Mouse (Mus musculus): ENCODE data around the gene Xirp1. TPM values are rescaled to one million over a fixed set of nuclear protein-coding genes. Genes with fewer than 3 reads are reported as not detected.

The Xirp1 gene
- polyA plus RNA-seq, 1 experiment from 2014 or later: 0.13 TPM

DNA sequence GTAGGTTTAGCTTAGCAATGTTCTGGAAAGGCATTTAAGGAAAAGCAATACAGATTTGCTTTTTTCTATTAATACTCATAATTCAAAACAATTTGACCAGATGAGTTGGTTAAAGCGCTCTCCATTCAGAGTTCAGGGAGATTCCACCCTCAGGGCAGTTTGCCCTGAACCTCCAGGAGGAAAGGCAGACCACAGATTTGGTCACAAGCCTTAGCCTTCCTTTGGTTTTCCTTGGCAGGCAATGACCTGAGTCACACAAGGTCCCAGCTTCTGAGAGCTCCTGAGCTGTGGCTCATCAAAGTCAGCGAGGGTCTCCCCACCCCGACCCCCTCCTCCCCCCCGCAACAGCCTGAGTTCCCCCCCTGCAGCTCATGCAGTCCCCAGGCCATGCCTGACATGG is 40.9 kb upstream of the Xirp1 start:
- 59% methylated on average over 4 of the region's 4 CpGs for WGBS (ENCODE audit: insufficient replicate concordance)
- TF ChIP-seq CTCF (IDR thresholded peaks at IDR 0.05; ENCODE audit: low read depth) (no peak), EP300 (IDR thresholded peaks at IDR 0.05; ENCODE audit: low read depth) (no peak)

DNA sequence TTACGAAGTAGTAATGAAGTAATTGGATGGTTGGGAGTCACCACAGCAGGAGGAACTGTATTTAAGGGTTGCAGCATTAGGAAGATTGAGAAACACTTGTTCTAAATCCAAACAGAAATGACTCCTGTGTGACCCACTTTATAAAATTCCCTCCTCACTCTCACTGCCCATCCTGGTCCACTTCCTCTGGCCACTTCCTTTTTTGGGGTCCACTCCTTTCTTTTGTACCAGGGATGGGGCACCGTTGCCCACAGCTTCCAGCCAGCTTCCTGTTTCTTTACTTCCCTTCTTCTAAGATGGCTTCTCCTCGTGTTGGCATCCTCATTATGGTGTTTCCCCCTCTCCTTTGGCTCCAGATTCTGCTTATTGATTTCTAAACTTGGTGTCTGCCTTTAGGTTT is 35.3 kb upstream of the Xirp1 start:
- Histone ChIP-seq H3K9me3 (ENCODE audit: low read length) (no peaks in the 10 kb centered on the region), H3K4me1 (ENCODE audit: insufficient read depth) (peaks cover 5% of the 10 kb centered on the region; the same call in 1 of the 2 replicates), H3K27me3 (ENCODE audit: insufficient read depth, low read length) (no peaks in the 10 kb centered on the region), H3K4me2 (ENCODE audit: low read depth, low read length) (no peak overlapping the region), H3K36me3 (replicated peaks; ENCODE audit: insufficient read depth, low read length) (no peaks in the 10 kb centered on the region), H3K27ac (ENCODE audit: low read depth) (0 out of 2 replicates have a peak overlapping the region, but pooled peaks have one; percentile 44), H3K9ac (replicated peaks) (no peak overlapping the region), H3K4me3 (ENCODE audit: low read depth, low read length) (no peak overlapping the region)
- peak; percentile 49; the same call in 1 of the 2 replicates for ATAC-seq
- 37% methylated on average over 3 of the region's 3 CpGs for WGBS (ENCODE audit: insufficient replicate concordance)
- TF ChIP-seq CTCF (IDR thresholded peaks at IDR 0.05; ENCODE audit: low read depth) (no peak), EP300 (IDR thresholded peaks at IDR 0.05; ENCODE audit: low read depth) (no peak)
- DNase-seq: no peak

More for the DNA sequence above, 40.9 kb upstream of the Xirp1 start:
- Histone ChIP-seq H3K4me3 (ENCODE audit: low read depth, low read length) (no peak overlapping the region), H3K27me3 (ENCODE audit: insufficient read depth, low read length) (no peaks in the 10 kb centered on the region), H3K9me3 (ENCODE audit: low read length) (no peaks in the 10 kb centered on the region), H3K4me2 (ENCODE audit: low read depth, low read length) (no peak overlapping the region), H3K27ac (ENCODE audit: low read depth) (no peak overlapping the region), H3K4me1 (ENCODE audit: insufficient read depth) (peaks cover 3% of the 10 kb centered on the region; the same call in 1 of the 2 replicates), H3K9ac (replicated peaks) (no peak overlapping the region), H3K36me3 (replicated peaks; ENCODE audit: insufficient read depth, low read length) (no peaks in the 10 kb centered on the region)
- DNase-seq (no peak), ATAC-seq (no peak)

DNA sequence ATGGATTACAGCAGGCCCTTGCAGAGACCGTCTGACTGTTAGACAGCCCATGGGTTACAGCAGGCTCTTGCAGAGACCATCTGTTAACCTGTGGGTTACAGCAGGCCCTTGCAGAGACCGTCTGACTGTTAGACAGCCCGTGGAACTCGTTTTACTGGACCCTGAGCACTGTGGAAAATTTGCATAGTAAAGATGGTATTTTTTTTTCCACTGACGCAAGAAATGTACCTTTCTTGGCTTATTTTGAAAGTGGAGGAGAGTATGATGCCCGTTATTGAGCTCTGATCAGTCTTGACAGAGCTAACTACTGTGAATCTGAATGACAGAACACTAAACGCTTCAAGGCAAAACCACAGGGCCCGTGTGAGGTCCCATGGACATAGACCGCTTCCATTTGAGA is 32.8 kb upstream of the Xirp1 start:
- DNase-seq (no peak), ATAC-seq (no peak)
- no peak overlapping the region for H3K4me3 ChIP-seq (ENCODE audit: low read depth, low read length)
- H3K4me2 ChIP-seq (ENCODE audit: low read depth, low read length): no peak overlapping the region
- H3K27me3 ChIP-seq (ENCODE audit: insufficient read depth, low read length): no peaks in the 10 kb centered on the region
- no peak for TF ChIP-seq CTCF (IDR thresholded peaks at IDR 0.05; ENCODE audit: low read depth)
- no peak for TF ChIP-seq EP300 (IDR thresholded peaks at IDR 0.05; ENCODE audit: low read depth)
- no peaks in the 10 kb centered on the region for H3K9me3 ChIP-seq (ENCODE audit: low read length)
- 65% methylated on average over 9 of the region's 9 CpGs for WGBS (ENCODE audit: insufficient replicate concordance)
- no peaks in the 10 kb centered on the region; the same call in 1 of the 2 replicates for H3K36me3 ChIP-seq (replicated peaks; ENCODE audit: insufficient read depth, low read length)
- H3K4me1 ChIP-seq (ENCODE audit: insufficient read depth): peaks cover 5% of the 10 kb centered on the region; the same call in 1 of the 2 replicates
- no peak overlapping the region for H3K9ac ChIP-seq (replicated peaks)
- no peak overlapping the region for H3K27ac ChIP-seq (ENCODE audit: low read depth)

DNA sequence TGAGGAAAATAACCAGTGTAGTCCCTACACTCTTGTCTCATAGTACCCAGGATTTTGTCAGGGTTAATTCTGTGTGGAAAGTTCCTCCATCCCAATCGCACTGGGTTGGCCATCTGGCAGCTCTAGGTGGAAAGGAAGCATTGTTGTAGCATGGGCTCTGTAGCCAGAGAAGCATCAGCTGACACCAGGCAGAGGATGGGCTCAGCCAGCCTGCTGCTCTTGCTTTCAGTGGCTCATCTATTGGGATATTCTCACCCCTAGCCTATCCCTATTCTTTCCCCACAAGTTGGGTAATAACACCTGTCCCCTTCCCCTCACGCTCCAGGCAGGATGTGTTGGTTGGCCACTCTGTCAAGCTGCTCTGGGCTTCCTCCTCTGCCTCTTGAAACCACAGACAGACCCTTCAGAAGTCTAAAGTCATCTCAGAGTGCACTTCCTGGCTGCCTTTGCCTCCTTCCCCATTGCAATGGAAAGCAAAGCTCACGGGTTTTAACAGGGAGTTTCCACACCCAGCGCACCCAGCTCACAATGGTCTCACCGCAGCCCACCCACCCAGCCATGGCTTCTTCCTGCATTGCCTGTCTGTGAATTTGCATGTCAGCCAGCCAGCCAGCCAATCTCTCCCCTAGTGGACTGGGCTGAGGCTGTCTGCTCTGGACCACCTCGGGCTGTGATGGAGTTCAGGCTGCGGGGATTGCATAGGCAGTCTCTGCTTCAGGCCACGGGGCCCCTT is 31.3 kb upstream of the Xirp1 start:
- peak overlapping the region; percentile 55; the same call in 1 of the 2 replicates for H3K27ac ChIP-seq (ENCODE audit: low read depth)
- H3K27me3 ChIP-seq (ENCODE audit: insufficient read depth, low read length): no peaks in the 10 kb centered on the region
- TF ChIP-seq EP300 (IDR thresholded peaks at IDR 0.05; ENCODE audit: low read depth) (no peak), CTCF (IDR thresholded peaks at IDR 0.05; ENCODE audit: low read depth) (no peak)
- H3K36me3 ChIP-seq (replicated peaks; ENCODE audit: insufficient read depth, low read length): no peaks in the 10 kb centered on the region; the same call in 1 of the 2 replicates
- 0 out of 2 replicates have a peak overlapping the region, but pooled peaks have one; percentile 24 for H3K4me2 ChIP-seq (ENCODE audit: low read depth, low read length)
- H3K9me3 ChIP-seq (ENCODE audit: low read length): no peaks in the 10 kb centered on the region
- peak; percentile 38 for DNase-seq
- ATAC-seq: peak; percentile 36; the same call in 1 of the 2 replicates
- peaks cover 5% of the 10 kb centered on the region; the same call in 1 of the 2 replicates for H3K4me1 ChIP-seq (ENCODE audit: insufficient read depth)
- WGBS (ENCODE audit: insufficient replicate concordance): 23% methylated on average over 8 of the region's 8 CpGs
- H3K9ac ChIP-seq (replicated peaks): no peak overlapping the region
- H3K4me3 ChIP-seq (ENCODE audit: low read depth, low read length): no peak overlapping the region

DNA sequence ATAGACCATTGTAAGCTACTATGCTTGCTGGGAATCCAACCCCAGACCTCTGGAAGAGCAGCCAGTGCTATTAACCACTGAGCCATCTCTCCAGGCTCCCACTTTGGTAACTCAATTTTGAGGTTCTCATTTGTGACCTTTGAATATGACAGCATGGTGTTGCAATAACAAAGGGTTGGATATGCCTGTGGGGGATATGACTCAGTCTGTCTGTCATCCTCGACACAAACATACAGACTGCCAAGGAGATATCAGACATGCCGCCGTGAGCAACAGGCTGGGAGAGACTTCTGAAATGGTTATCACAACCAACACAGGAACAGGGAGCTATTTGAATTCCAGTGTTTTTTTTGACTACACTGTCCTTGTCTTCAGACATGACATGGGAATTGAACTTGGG is 26.0 kb upstream of the Xirp1 start:
- no peak overlapping the region for H3K4me2 ChIP-seq (ENCODE audit: low read depth, low read length)
- H3K9me3 ChIP-seq (ENCODE audit: low read length): no peaks in the 10 kb centered on the region
- H3K4me3 ChIP-seq (ENCODE audit: low read depth, low read length): no peak overlapping the region
- H3K27me3 ChIP-seq (ENCODE audit: insufficient read depth, low read length): no peaks in the 10 kb centered on the region
- H3K9ac ChIP-seq (replicated peaks): no peak overlapping the region
- ATAC-seq (peak; percentile 70; the same call in 1 of the 2 replicates), DNase-seq (no peak)
- 26% methylated on average over 3 of the region's 3 CpGs for WGBS (ENCODE audit: insufficient replicate concordance)
- no peak overlapping the region for H3K27ac ChIP-seq (ENCODE audit: low read depth)
- no peaks in the 10 kb centered on the region; the same call in 1 of the 2 replicates for H3K36me3 ChIP-seq (replicated peaks; ENCODE audit: insufficient read depth, low read length)
- peaks cover 11% of the 10 kb centered on the region for H3K4me1 ChIP-seq (ENCODE audit: insufficient read depth)
- TF ChIP-seq CTCF (IDR thresholded peaks at IDR 0.05; ENCODE audit: low read depth) (no peak), EP300 (IDR thresholded peaks at IDR 0.05; ENCODE audit: low read depth) (no peak)

DNA sequence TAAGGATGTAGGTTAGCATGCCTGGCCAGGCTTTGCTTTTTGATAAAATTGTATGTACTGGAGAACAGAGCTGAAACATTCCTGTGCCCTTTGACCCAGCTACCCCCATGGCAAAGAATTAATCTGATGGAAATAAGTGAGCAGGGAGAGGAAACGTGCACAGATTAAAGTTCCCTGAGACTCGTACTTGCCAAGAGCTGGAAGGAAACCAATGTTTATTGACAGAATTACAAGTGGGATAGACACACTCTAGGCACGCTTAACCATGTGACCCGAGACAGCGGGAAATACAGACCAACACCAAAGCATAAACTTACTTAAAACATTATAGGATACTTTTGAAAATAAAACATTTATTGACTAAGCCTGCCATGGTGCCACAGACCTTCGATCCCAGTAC is 25.1 kb upstream of the Xirp1 start:
- DNase-seq: no peak
- no peak for ATAC-seq

More for the DNA sequence above, 25.1 kb upstream of the Xirp1 start:
- no peaks in the 10 kb centered on the region for H3K9me3 ChIP-seq (ENCODE audit: low read length)
- TF ChIP-seq EP300 (IDR thresholded peaks at IDR 0.05; ENCODE audit: low read depth) (no peak), CTCF (IDR thresholded peaks at IDR 0.05; ENCODE audit: low read depth) (no peak)
- peaks cover 11% of the 10 kb centered on the region for H3K4me1 ChIP-seq (ENCODE audit: insufficient read depth)
- no peak overlapping the region for H3K4me3 ChIP-seq (ENCODE audit: low read depth, low read length)
- H3K4me2 ChIP-seq (ENCODE audit: low read depth, low read length): no peak overlapping the region
- WGBS (ENCODE audit: insufficient replicate concordance): 67% methylated on average over 6 of the region's 6 CpGs
- no peak overlapping the region for H3K27ac ChIP-seq (ENCODE audit: low read depth)
- no peak overlapping the region for H3K9ac ChIP-seq (replicated peaks)
- no peaks in the 10 kb centered on the region; the same call in 1 of the 2 replicates for H3K36me3 ChIP-seq (replicated peaks; ENCODE audit: insufficient read depth, low read length)
- no peaks in the 10 kb centered on the region for H3K27me3 ChIP-seq (ENCODE audit: insufficient read depth, low read length)
